Mouse (Mus musculus) neural tube, embryonic 11.5 days (tissue): Measurements from ENCODE around the gene Fbxw4. TPM values are rescaled to one million over a fixed set of nuclear protein-coding genes. Genes with fewer than 3 reads are reported as not detected.
A peak's percentile ranks its signal among the peaks of the same experiment; 100 is the strongest.

Source experiments
- ATAC-seq: fragments of 200-750 bp; cut with Nextera tagmentation; 2 replicates; pipeline ENCODE4 v1.8.0; 2017; ENCODE audit warnings: moderate number of reproducible peaks, mild to moderate bottlenecking, moderate TSS enrichment, moderate library complexity; ENCODE audit not compliant: insufficient read depth, low FRiP score, low TSS enrichment
- DNase-seq: peaks from one replicate; pipeline ENCODE4 v3.0.0-alpha.2; 2015; ENCODE audit warnings: low spot score
- H3K27ac ChIP-seq: fragments of 300-500 bp; sonication (generic); 2 replicates; pipeline ENCODE4 v1.5.1; 2014; ENCODE audit warnings: low read depth, mild to moderate bottlenecking, low read length
- H3K27me3 ChIP-seq: fragments of 300-500 bp; sonication (generic); 2 replicates; pipeline ENCODE4 v1.6.1; 2014; ENCODE audit warnings: mild to moderate bottlenecking, low read length, mixed read lengths; ENCODE audit not compliant: control insufficient read depth, insufficient read depth
- H3K36me3 ChIP-seq: fragments of 300-500 bp; sonication (generic); 2 replicates; pipeline ENCODE4 v1.6.1; 2014; ENCODE audit warnings: mild to moderate bottlenecking, low read length, moderate library complexity, mixed read lengths; ENCODE audit not compliant: control insufficient read depth, insufficient read depth
- H3K4me1 ChIP-seq: fragments of 300-500 bp; sonication (generic); 2 replicates; pipeline ENCODE4 v1.6.1; 2014; ENCODE audit warnings: low read length, mixed read lengths; ENCODE audit not compliant: control insufficient read depth, insufficient read depth
- H3K4me2 ChIP-seq: fragments of 300-500 bp; sonication (generic); 2 replicates; pipeline ENCODE4 v1.6.1; 2014; ENCODE audit warnings: low read depth, mild to moderate bottlenecking, moderate library complexity
- H3K4me3 ChIP-seq: fragments of 300-500 bp; sonication (generic); 2 replicates; pipeline ENCODE4 v1.5.1; 2014; ENCODE audit warnings: low read depth, low read length
- H3K9ac ChIP-seq: fragments of 300-500 bp; sonication (generic); 2 replicates; pipeline ENCODE4 v1.6.1; 2014; ENCODE audit warnings: mild to moderate bottlenecking, low read length
- H3K9me3 ChIP-seq: fragments of 300-500 bp; sonication (generic); 2 replicates; pipeline ENCODE4 v1.6.1; 2016; ENCODE audit warnings: low read length; ENCODE audit not compliant: control insufficient read depth
- WGBS: fragments of 180-500 bp; shearing (Covaris S2); extraction: QIAGEN DNeasy Blood & Tissue Kit; methylation state at CpG from one replicate; pipeline ENCODE4 v1.1.7; 2014; 5-methylcytosine and 5-hydroxymethylcytosine counted together
- polyA plus RNA-seq: library from polyadenylated mRNA; unstranded; fragments of >200 nt; fragmentation: Nextera tagmentation; extraction: Ambion mirVana; gene quantifications from 2 replicates; pipeline ENCODE4 v1.2.1, GENCODE M21; 2014

The Fbxw4 gene
- polyA plus RNA-seq, 1 experiment from 2014 or later: 4.4 TPM

DNA sequence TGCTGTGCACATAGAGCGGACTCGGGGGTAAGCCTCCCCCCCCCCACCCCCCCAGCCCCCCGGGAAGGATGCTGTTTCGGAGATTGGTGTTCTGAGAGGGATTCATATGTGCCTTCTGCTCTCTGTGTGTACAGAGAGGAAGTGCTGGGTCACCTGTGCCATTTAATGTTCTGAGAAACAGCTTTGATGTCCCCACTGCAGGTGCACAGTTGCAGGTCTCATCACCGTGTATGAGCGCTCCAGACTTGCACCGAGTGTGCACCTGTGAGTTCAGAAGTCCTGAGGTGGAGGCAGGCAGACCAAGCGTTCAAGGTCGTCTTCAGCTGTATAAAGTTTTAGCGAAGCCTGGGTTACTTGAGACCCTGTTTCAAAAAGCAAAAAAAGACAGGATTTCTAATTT lies 23.6 kb upstream of the Fbxw4 start:
- Histone ChIP-seq H3K9me3 (no peaks in the 10 kb centered on the region), H3K36me3 (no peaks in the 10 kb centered on the region), H3K27me3 (no peaks in the 10 kb centered on the region), H3K4me1 (no peaks in the 10 kb centered on the region), H3K4me3 (no peak overlapping the region), H3K27ac (no peak overlapping the region), H3K9ac (no peak overlapping the region), H3K4me2 (no peak overlapping the region)
- DNase-seq: no peak
- 84% methylated on average over 10 of the region's 10 CpGs for WGBS
- no peak for ATAC-seq

DNA sequence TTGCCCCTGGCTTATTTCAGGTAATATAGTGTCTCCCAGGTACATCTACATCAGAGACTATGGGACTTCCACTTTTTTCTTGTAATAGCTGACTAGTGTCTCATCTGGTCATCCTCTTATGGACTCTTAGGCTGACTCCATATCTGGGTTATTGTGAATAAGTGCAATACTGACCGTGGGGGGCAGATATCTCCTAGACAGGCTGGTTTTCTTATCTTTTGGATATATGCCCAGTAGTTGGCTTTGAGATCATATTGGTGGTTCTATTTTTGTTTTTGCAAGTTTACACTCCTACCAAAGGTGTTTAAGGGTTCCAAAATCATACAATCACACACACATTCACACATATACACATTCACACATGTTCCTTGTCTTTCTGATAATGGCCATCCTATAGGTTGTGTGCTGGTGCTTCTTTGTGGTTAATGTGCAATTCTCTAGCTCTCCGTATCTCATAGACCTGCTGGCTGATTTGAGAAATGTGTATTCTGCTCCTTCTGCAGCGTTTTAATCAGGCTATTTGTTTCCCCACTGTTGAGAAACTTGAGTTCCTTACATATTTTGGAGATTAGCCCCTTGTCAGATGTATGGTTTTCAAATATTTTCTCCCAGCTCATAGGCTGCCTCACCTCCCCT lies 20.5 kb upstream of the Fbxw4 start:
- Histone ChIP-seq H3K4me3 (no peak overlapping the region), H3K4me1 (peaks cover 1% of the 10 kb centered on the region; the same call in 1 of the 2 replicates), H3K4me2 (no peak overlapping the region), H3K27ac (no peak overlapping the region), H3K9me3 (no peaks in the 10 kb centered on the region), H3K9ac (no peak overlapping the region), H3K27me3 (peaks cover 12% of the 10 kb centered on the region), H3K36me3 (no peaks in the 10 kb centered on the region)
- WGBS: 74% methylated on average over 3 of the region's 3 CpGs
- DNase-seq: no peak
- no peak for ATAC-seq

DNA sequence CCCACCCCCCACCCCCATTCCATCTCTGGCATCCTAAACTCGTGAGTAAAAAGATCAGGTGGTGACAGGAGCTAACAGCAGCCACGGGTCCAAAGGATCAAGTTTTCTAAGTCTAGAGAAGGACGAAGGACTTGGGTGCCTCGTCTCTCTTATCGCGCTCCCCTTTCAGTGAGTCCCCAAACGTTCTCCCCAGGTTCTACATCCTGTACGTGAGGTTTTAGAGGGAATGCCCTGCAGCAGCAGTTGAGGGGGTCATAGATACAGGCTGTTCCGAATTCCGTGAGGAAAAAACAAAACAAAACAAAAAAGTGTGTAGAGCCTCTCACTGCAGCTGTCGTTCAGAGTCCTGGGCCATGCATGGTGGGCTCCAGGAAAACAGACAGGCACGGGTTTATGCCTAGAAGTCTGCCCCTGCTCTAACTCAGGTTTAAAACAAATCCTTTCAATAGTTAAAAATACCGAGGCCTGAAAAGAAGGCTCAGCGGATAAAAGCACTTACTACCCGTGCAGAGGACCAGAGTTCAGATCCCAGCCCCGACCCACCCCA lies 16.7 kb upstream of the Fbxw4 start:
- Histone ChIP-seq H3K9ac (no peak overlapping the region), H3K36me3 (no peaks in the 10 kb centered on the region), H3K27me3 (peaks cover 15% of the 10 kb centered on the region), H3K4me1 (peaks cover 2% of the 10 kb centered on the region; the same call in 1 of the 2 replicates), H3K27ac (no peak overlapping the region), H3K4me2 (peak overlapping the region; percentile 34), H3K9me3 (no peaks in the 10 kb centered on the region), H3K4me3 (peak overlapping the region; percentile 8; the same call in 1 of the 2 replicates)
- 6% methylated on average over 16 of the region's 16 CpGs for WGBS
- DNase-seq (peak; percentile 32), ATAC-seq (no peak)

GRCm38 (mm10) chr19:45675720-45676581 lies 15.8 kb upstream of the Fbxw4 start:
- peaks cover 2% of the 10 kb centered on the region; the same call in 1 of the 2 replicates for H3K4me1 ChIP-seq
- H3K9me3 ChIP-seq: no peaks in the 10 kb centered on the region
- WGBS: under 1% methylated on average over 38 of the region's 38 CpGs
- ATAC-seq (no peak), DNase-seq (peak; percentile 31)
- H3K36me3 ChIP-seq: no peaks in the 10 kb centered on the region
- H3K27me3 ChIP-seq: peaks cover 15% of the 10 kb centered on the region
- no peak overlapping the region for H3K27ac ChIP-seq
- peak overlapping the region; percentile 34 for H3K4me2 ChIP-seq
- H3K9ac ChIP-seq: no peak overlapping the region
- peak overlapping the region; percentile 8 for H3K4me3 ChIP-seq

- DNase-seq: peak; percentile 14
Observed at GRCm38 (mm10) chr19:45675196-45675595, 15.1 kb upstream of the Fbxw4 start.

DNA sequence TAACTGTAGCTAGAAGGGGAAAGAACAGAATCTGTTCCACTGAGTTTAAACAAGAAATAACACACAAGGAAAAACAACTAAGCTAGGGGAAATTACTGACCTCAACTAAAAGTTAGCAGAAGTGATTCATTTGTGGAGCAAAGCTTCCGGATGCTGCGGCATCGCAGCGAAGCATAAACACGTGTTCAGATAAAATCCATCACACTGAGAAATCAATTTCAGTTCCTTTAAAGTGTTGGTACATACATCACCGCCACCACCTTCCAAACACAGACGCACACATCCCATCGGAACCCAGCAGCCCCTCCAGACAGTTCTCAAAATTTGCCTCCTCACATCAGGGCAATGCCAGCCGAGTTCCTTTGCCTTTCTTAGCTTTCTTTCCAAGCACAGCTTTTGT lies 12.9 kb upstream of the Fbxw4 start:
- peaks cover 15% of the 10 kb centered on the region for H3K27me3 ChIP-seq
- DNase-seq: no peak
- WGBS: 91% methylated on average over 9 of the region's 9 CpGs

More at GRCm38 (mm10) chr19:45675196-45675595, 15.1 kb upstream of the Fbxw4 start:
- Histone ChIP-seq H3K36me3 (no peaks in the 10 kb centered on the region), H3K4me3 (no peak overlapping the region), H3K4me1 (peaks cover 2% of the 10 kb centered on the region; the same call in 1 of the 2 replicates), H3K4me2 (no peak overlapping the region), H3K9ac (no peak overlapping the region), H3K9me3 (no peaks in the 10 kb centered on the region), H3K27ac (no peak overlapping the region), H3K27me3 (peaks cover 15% of the 10 kb centered on the region)
- no peak for ATAC-seq
- 14% methylated on average over 5 of the region's 5 CpGs for WGBS

DNA sequence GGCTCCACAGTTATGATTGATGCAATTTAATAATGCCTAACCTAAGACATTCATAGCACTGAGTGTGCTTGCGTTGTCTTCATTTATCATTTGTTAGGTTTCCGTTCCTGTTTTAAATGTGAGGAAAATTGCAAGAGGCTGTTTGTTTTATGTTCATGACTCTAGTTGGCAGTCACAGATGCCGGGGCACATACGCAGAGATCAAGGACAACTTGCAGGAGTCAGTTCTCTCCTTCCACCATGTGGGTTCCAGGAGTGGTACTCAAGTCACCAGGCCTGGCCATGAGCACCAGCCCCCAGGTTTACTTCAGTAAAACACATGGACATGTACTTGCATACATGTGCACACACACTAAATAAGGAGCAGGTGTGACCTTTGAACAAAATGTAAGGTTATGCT lies 8.9 kb upstream of the Fbxw4 start:
- Histone ChIP-seq H3K4me1 (no peaks in the 10 kb centered on the region), H3K27me3 (no peaks in the 10 kb centered on the region), H3K9ac (no peak overlapping the region), H3K4me2 (no peak overlapping the region), H3K9me3 (no peaks in the 10 kb centered on the region), H3K4me3 (no peak overlapping the region), H3K36me3 (no peaks in the 10 kb centered on the region), H3K27ac (no peak overlapping the region)
- 92% methylated on average over 4 of the region's 4 CpGs for WGBS
- DNase-seq: no peak
- no peak for ATAC-seq

More for the DNA sequence above, 12.9 kb upstream of the Fbxw4 start:
- ATAC-seq: no peak
- no peaks in the 10 kb centered on the region for H3K36me3 ChIP-seq
- H3K9me3 ChIP-seq: no peaks in the 10 kb centered on the region
- no peak overlapping the region for H3K4me2 ChIP-seq
- no peak overlapping the region for H3K9ac ChIP-seq
- peaks cover 2% of the 10 kb centered on the region; the same call in 1 of the 2 replicates for H3K4me1 ChIP-seq
- H3K4me3 ChIP-seq: no peak overlapping the region
- no peak overlapping the region for H3K27ac ChIP-seq

GRCm38 (mm10) chr19:45663851-45664250 lies 3.7 kb upstream of the Fbxw4 start:
- ATAC-seq: no peak
- 77% methylated on average over 2 of the region's 2 CpGs for WGBS

More at GRCm38 (mm10) chr19:45663851-45664250, 3.7 kb upstream of the Fbxw4 start:
- Histone ChIP-seq H3K4me2 (no peak overlapping the region), H3K27me3 (no peaks in the 10 kb centered on the region), H3K9me3 (no peaks in the 10 kb centered on the region), H3K4me3 (no peak overlapping the region), H3K36me3 (no peaks in the 10 kb centered on the region), H3K9ac (no peak overlapping the region), H3K27ac (no peak overlapping the region), H3K4me1 (peaks cover 5% of the 10 kb centered on the region; the same call in 1 of the 2 replicates)
- no peak for DNase-seq
